Mouse (Mus musculus) yolk sac, embryonic 10.5 days (tissue): ENCODE measurements around the gene Myo15.
"Not testable (repeated sequence)": the region's sequence is repeated elsewhere in the genome, so short reads cannot be mapped to it uniquely, and the experiment has no call there.

Source experiments
- DNase-seq: peaks from one replicate; pipeline ENCODE4 v3.0.0-alpha.2; 2017; ENCODE audit warnings: low spot score

Gene Myo15

GRCm38 (mm10) chr11:60508950-60509349, 39.8 kb downstream of the Myo15 start:
- no peak for DNase-seq

- no peak for DNase-seq
These were observed 40.4 kb downstream of the Myo15 start for GRCm38 (mm10) chr11:60509500-60509899.

GRCm38 (mm10) chr11:60511893-60512292, 42.8 kb downstream of the Myo15 start:
- no peak for DNase-seq

- no peak for DNase-seq
These were observed 43.4 kb downstream of the Myo15 start for GRCm38 (mm10) chr11:60512520-60512919.

GRCm38 (mm10) chr11:60514941-60515340, 45.8 kb downstream of the Myo15 start:
- peak; percentile 21 for DNase-seq

GRCm38 (mm10) chr11:60518305-60518704, 49.2 kb downstream of the Myo15 start:
- no peak for DNase-seq

- DNase-seq: no peak
These were observed 52.9 kb downstream of the Myo15 start for GRCm38 (mm10) chr11:60522027-60522426.

- DNase-seq: no peak
These were observed 53.7 kb downstream of the Myo15 start for GRCm38 (mm10) chr11:60522661-60523365.

- no peak for DNase-seq
These were observed 57.3 kb downstream of the Myo15 start for GRCm38 (mm10) chr11:60526461-60526860.

GRCm38 (mm10) chr11:60535676-60536075, 66.5 kb downstream of the Myo15 start:
- DNase-seq: no peak

GRCm38 (mm10) chr11:60536180-60536858, 67.2 kb downstream of the Myo15 start, which contains the start of gene Alkbh5:
Alkbh5 (plus strand) TSS chr11:60536381.
- peak; percentile 40 for DNase-seq

- DNase-seq: no peak
These were observed 67.8 kb downstream of the Myo15 start for GRCm38 (mm10) chr11:60536859-60537467.

- DNase-seq: peak; percentile 97
These were observed 68.6 kb downstream of the Myo15 start for GRCm38 (mm10) chr11:60537468-60538347.

- DNase-seq: peak; percentile 37
These were observed 69.5 kb downstream of the Myo15 start for GRCm38 (mm10) chr11:60538371-60539281.

- no peak for DNase-seq
These were observed 70.4 kb downstream of the Myo15 start for GRCm38 (mm10) chr11:60539540-60539939.

- no peak for DNase-seq
These were observed 71.0 kb downstream of the Myo15 start for GRCm38 (mm10) chr11:60540002-60540610.

GRCm38 (mm10) chr11:60540761-60541160, 71.6 kb downstream of the Myo15 start:
- peak; percentile 20 for DNase-seq

GRCm38 (mm10) chr11:60541831-60542230, 72.7 kb downstream of the Myo15 start:
- DNase-seq: no peak

- not testable (repeated sequence) for DNase-seq
These were observed 74.1 kb downstream of the Myo15 start for GRCm38 (mm10) chr11:60543211-60543610.

- DNase-seq: no peak
These were observed 76.3 kb downstream of the Myo15 start for GRCm38 (mm10) chr11:60545433-60545832.

GRCm38 (mm10) chr11:60548112-60548511, 79.0 kb downstream of the Myo15 start:
- DNase-seq: no peak
